Mouse (Mus musculus) layer of hippocampus, adult 2 months (tissue): ENCODE data around the gene Tpst2. TPM values are rescaled to one million over a fixed set of nuclear protein-coding genes. Genes with fewer than 3 reads are reported as not detected.
A peak's percentile ranks its signal among the peaks of the same experiment; 100 is the strongest.

ENCODE experiments used
- DNase-seq, 2 experiments: peaks; one replicate each; pipeline ENCODE4 v3.0.0; 2022; ENCODE audit warnings: low spot score in 2 of 2
- H3K27ac ChIP-seq: fragments of 200-600 bp; 2 replicates; pipeline ENCODE4 v1.8.1; 2022
- H3K4me3 ChIP-seq: fragments of 200-600 bp; 2 replicates; pipeline ENCODE4 v1.8.1; 2022; ENCODE audit warnings: mild to moderate bottlenecking
- CTCF ChIP-seq: fragments of 200-600 bp; conservative IDR thresholded peaks from 2 replicates; pipeline ENCODE4 v1.8.1; 2022; ENCODE audit warnings: antibody characterized with exemption, mild to moderate bottlenecking, moderate library complexity
- total RNA-seq, 2 experiments: library from RNA; stranded (reverse); gene quantifications; 2 replicates each; pipeline ENCODE4 v1.2.3; 2021

Tpst2 gene
- total RNA-seq, 2 experiments from 2014 or later, result 45.3 to 45.4 TPM

DNA sequence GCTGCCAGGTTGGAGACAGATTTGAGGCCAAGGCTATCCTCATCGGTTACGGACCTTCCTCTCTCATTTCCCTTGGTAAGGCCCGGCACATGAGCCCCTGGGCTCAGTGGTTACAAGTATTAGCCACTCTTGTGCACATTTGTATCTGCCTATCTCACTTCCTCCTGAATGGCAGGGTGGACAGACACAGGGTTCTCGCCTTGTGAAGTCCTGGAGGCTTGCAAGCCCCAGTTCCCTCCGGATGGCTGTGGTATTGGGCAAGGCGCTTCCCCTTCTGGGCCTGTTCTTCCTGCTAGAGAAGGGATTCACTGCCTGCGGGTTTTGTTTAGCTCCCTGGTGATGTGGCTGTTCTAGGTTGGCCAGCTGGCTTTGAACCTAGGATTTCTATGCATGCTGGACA lies 3.7 kb downstream of the Tpst2 start:
- Histone ChIP-seq H3K4me3 (no peak overlapping the region), H3K27ac (peak overlapping the region; percentile 77)
- no peak for DNase-seq
- no peak for TF ChIP-seq CTCF

- Histone ChIP-seq H3K27ac (peak overlapping the region; percentile 77), H3K4me3 (no peak overlapping the region)
- DNase-seq, result no peak
- no peak for TF ChIP-seq CTCF
These were observed 4.6 kb downstream of the Tpst2 start for GRCm38 (mm10) chr5:112280863-112281660.

GRCm38 (mm10) chr5:112281676-112282075 lies 5.2 kb downstream of the Tpst2 start:
- Histone ChIP-seq H3K4me3 (no peak overlapping the region), H3K27ac (peak overlapping the region; percentile 18; the same call in 1 of the 2 replicates)
- no peak for DNase-seq
- TF ChIP-seq CTCF, result no peak

- Histone ChIP-seq H3K27ac (peak overlapping the region; percentile 49; the same call in 1 of the 2 replicates), H3K4me3 (no peak overlapping the region)
- no peak for TF ChIP-seq CTCF
- no peak for DNase-seq
These were observed 5.8 kb downstream of the Tpst2 start for GRCm38 (mm10) chr5:112282123-112282779.

DNA sequence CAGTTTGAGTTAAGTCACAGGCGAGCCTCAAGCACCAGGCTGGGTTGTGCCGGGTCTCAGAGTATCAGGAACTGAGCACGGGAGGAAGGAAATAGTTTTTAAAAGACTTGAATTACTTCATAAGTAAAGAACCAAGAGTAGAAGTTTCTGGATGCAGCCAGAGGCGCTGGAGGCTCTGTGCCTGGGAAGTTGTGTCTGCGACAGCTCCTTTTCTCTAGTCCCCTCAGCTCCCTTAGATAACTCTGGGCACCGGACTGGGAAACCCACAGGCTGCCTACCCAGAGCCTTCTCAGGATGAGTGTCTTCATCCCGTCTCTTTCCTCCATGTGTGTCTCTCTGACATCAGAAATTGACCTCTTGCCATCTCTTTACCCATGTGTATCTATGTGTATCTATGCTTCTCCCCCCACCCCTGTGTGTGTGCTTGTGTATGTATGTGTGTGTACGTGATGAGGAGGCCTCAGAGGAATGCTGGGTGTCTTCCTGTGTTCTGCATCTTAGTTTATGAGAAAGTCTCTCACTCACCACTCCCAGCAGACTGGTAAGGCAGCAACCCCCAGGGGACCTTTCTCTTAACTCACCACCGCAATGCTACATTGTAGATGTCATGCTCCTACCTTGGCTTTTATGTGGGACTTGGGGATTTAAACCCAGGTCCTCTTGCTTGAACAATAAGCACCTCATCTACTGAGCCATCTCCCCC lies 6.4 kb downstream of the Tpst2 start:
- TF ChIP-seq CTCF, result no peak
- Histone ChIP-seq H3K27ac (peak overlapping the region; percentile 49; the same call in 1 of the 2 replicates), H3K4me3 (no peak overlapping the region)
- no peak for DNase-seq

- Histone ChIP-seq H3K27ac (peak overlapping the region; percentile 46; the same call in 1 of the 2 replicates), H3K4me3 (no peak overlapping the region)
- DNase-seq, result no peak
- TF ChIP-seq CTCF, result no peak
These were observed 7.2 kb downstream of the Tpst2 start for GRCm38 (mm10) chr5:112283543-112284202.

DNA sequence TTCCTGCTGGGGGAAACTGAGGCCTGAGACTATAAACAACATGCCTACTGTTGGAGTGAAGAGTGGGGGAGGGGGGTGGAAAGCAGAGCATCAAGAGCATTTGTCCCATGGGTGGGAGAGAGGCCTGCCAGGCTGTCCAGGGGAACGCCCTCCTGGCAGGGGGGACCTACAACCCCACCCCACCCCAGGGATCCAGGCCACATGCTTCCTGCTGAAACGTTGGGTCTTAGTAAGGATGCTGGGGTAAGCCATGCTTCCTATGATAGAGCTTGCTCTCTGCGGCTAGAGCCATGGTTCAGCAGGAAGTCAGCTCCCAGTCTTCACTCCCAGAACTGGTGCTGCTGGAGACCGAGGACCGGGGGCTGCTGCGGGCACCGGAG lies 7.7 kb downstream of the Tpst2 start:
- Histone ChIP-seq H3K27ac (peak overlapping the region; percentile 46; the same call in 1 of the 2 replicates), H3K4me3 (no peak overlapping the region)
- DNase-seq, result no peak
- TF ChIP-seq CTCF, result no peak

- no peak for TF ChIP-seq CTCF
- Histone ChIP-seq H3K27ac (peak overlapping the region; percentile 7; the same call in 1 of the 2 replicates), H3K4me3 (no peak overlapping the region)
- DNase-seq, result no peak
These were observed 9.1 kb downstream of the Tpst2 start for GRCm38 (mm10) chr5:112285548-112286085.

DNA sequence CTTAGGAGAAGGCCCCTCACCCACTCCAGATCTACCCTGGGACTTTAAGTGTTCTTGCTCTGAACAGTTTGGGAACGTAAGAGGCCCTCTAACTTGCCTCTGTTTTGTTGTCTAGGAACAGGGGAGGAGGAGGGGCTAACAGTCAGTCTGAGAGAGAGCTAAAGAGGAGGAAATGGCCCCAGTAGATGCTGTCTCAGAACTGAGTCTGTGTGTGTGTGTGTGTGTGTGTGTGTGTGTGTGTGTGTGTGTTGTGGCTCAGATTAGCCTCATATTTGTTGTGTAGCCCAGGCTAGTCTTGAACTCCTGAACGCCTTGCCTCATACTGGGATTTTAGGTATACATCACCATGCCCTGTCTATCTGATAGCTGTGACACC lies 10.1 kb downstream of the Tpst2 start:
- no peak for TF ChIP-seq CTCF
- H3K4me3 ChIP-seq, result no peak overlapping the region
- no peak overlapping the region for H3K27ac ChIP-seq
- DNase-seq, result no peak

GRCm38 (mm10) chr5:112286984-112287641 lies 10.6 kb downstream of the Tpst2 start:
- TF ChIP-seq CTCF, result no peak
- H3K4me3 ChIP-seq, result no peak overlapping the region

DNA sequence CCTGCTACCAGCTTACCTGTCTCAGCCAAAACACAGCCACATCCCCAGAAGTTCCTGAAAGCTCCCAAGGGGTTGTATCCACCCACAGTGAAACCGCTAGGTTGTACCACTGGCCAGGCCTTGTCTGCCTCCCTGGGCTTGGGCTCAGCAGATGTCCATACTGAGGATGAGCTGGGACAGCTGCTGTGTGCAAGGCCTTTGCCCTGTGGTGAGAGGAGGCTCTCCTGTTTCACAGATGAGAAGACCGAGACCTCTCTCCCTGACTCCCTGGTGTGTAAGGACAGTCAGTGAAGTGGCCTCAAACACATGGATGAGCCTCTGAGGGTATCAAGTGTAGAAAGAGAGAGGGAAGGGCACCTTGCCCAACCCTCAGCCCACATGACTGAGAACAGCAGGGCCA lies 11.2 kb downstream of the Tpst2 start:
- H3K27ac ChIP-seq, result peak overlapping the region; percentile 74; the same call in 1 of the 2 replicates
- TF ChIP-seq CTCF, result no peak
- DNase-seq, result no peak
- H3K4me3 ChIP-seq, result no peak overlapping the region

More at GRCm38 (mm10) chr5:112286984-112287641, 10.6 kb downstream of the Tpst2 start:
- no peak for DNase-seq
- peak overlapping the region; percentile 74; the same call in 1 of the 2 replicates for H3K27ac ChIP-seq
